Mouse (Mus musculus) CH12.LX (cell line): ENCODE results near the gene Carhsp1. TPM values are rescaled to one million over a fixed set of nuclear protein-coding genes. Genes with fewer than 3 reads are reported as not detected.

Experiments
- DNase-seq: peaks from one replicate; pipeline ENCODE4 v3.0.0-alpha.2; 2013; ENCODE audit errors: extremely low read depth
- H3K27ac ChIP-seq: 2 replicates; pipeline ENCODE4 v1.5.1; 2012; ENCODE audit warnings: low read depth, mild to moderate bottlenecking, control low read depth, moderate library complexity; ENCODE audit not compliant: insufficient read depth
- H3K27me3 ChIP-seq: replicated peaks from 2 replicates; pipeline ENCODE3; 2012; ENCODE audit warnings: inconsistent platforms
- H3K36me3 ChIP-seq, 2 experiments: replicated peaks in 1 of 2; 2 replicates each; pipeline versions ENCODE3 to v1.6.1; 2012; ENCODE audit warnings: inconsistent platforms in 1 of 2, low read length in 1 of 2, mild to moderate bottlenecking in 1 of 2, mixed read lengths in 1 of 2, moderate library complexity in 1 of 2; ENCODE audit not compliant: control insufficient read depth in 1 of 2, insufficient read depth in 1 of 2
- H3K4me1 ChIP-seq, 2 experiments: 2 replicates each; pipeline ENCODE4 v1.6.1; 2012; ENCODE audit warnings: inconsistent platforms in 1 of 2, moderate library complexity in 1 of 2; ENCODE audit not compliant: insufficient read depth in 2 of 2, control insufficient read depth in 1 of 2
- H3K4me2 ChIP-seq: 2 replicates; pipeline ENCODE4 v1.6.1; 2012; ENCODE audit warnings: low read depth, mild to moderate bottlenecking, control low read depth; ENCODE audit not compliant: poor library complexity, insufficient read depth, severe bottlenecking
- H3K4me3 ChIP-seq, 3 experiments: fragments of 150-350 bp in 1 of 3; sonication (generic) in 1 of 3; replicated peaks in 1 of 3; 2 replicates each; pipeline versions ENCODE3 to v1.5.1; 2011 to 2012; ENCODE audit warnings: low read depth in 2 of 3, low read length in 2 of 3, mild to moderate bottlenecking in 2 of 3, moderate library complexity in 2 of 3, control low read depth in 1 of 3, improper control_type of control experiment in 1 of 3, inconsistent platforms in 1 of 3, mixed read lengths in 1 of 3; ENCODE audit not compliant: poor library complexity in 1 of 3
- H3K79me2 ChIP-seq: replicated peaks from 2 replicates; pipeline ENCODE4 v1.6.1; 2012; ENCODE audit warnings: mild to moderate bottlenecking, moderate library complexity; ENCODE audit not compliant: control insufficient read depth, poor library complexity, insufficient read depth, severe bottlenecking; ENCODE audit errors: extremely low read depth
- H3K9ac ChIP-seq: 2 replicates; pipeline ENCODE4 v1.6.1; 2012; ENCODE audit warnings: low read depth, mild to moderate bottlenecking, control low read depth, moderate library complexity; ENCODE audit not compliant: insufficient read depth
- H3K9me3 ChIP-seq: replicated peaks from 2 replicates; pipeline ENCODE3; 2012; ENCODE audit warnings: low read length, inconsistent platforms, mixed read lengths
- CHD1 ChIP-seq: IDR thresholded peaks from 2 replicates; pipeline ENCODE4 v1.6.1; 2012; ENCODE audit warnings: low read depth, low read length, improper control_type of control experiment, inconsistent platforms
- CHD2 ChIP-seq: IDR thresholded peaks from 2 replicates; pipeline ENCODE4 v1.6.1; 2011; ENCODE audit warnings: low read length, improper control_type of control experiment
- CTCF ChIP-seq, 2 experiments: IDR thresholded peaks in 1 of 2; conservative IDR thresholded peaks in 1 of 2; 2 replicates each; pipeline ENCODE4 v1.5.1; 2011 to 2012; ENCODE audit warnings: low read depth in 2 of 2, low read length in 2 of 2, improper control_type of control experiment in 1 of 2, inconsistent platforms in 1 of 2, mild to moderate bottlenecking in 1 of 2, moderate library complexity in 1 of 2
- E2F4 ChIP-seq: IDR thresholded peaks from 2 replicates; pipeline ENCODE4 v1.6.1; 2011; ENCODE audit warnings: low read depth, low read length, improper control_type of control experiment; ENCODE audit not compliant: insufficient replicate concordance
- ELF1 ChIP-seq: IDR thresholded peaks from 2 replicates; pipeline ENCODE4 v1.6.1; 2014; ENCODE audit warnings: low read depth, mild to moderate bottlenecking, inconsistent platforms, low read length, improper control_type of control experiment
- EP300 ChIP-seq: IDR thresholded peaks from 2 replicates; pipeline ENCODE4 v1.6.1; 2011; ENCODE audit warnings: low read length, improper control_type of control experiment
- ETS1 ChIP-seq: conservative IDR thresholded peaks from 2 replicates; pipeline ENCODE4 v1.6.1; 2012; ENCODE audit warnings: low read depth, mild to moderate bottlenecking, inconsistent platforms, low read length, improper control_type of control experiment, moderate library complexity
- MAZ ChIP-seq: IDR thresholded peaks from 2 replicates; pipeline ENCODE4 v1.6.1; 2012; ENCODE audit warnings: low read depth, mild to moderate bottlenecking, inconsistent platforms, low read length, improper control_type of control experiment, moderate library complexity
- NRF1 ChIP-seq: IDR thresholded peaks from 2 replicates; pipeline ENCODE4 v1.6.1; 2014; ENCODE audit warnings: low read depth, mild to moderate bottlenecking, inconsistent platforms, low read length, improper control_type of control experiment, moderate library complexity
- RAD21 ChIP-seq: IDR thresholded peaks from 2 replicates; pipeline ENCODE4 v1.6.1; 2011; ENCODE audit warnings: low read depth, mild to moderate bottlenecking, low read length, improper control_type of control experiment, moderate library complexity
- RCOR1 ChIP-seq: conservative IDR thresholded peaks from 2 replicates; pipeline ENCODE4 v1.6.1; 2012; ENCODE audit warnings: low read depth, mild to moderate bottlenecking, inconsistent platforms, low read length, improper control_type of control experiment
- SIN3A ChIP-seq: IDR thresholded peaks from 2 replicates; pipeline ENCODE4 v1.6.1; 2012; ENCODE audit warnings: low read length, improper control_type of control experiment, inconsistent platforms
- UBTF ChIP-seq: IDR thresholded peaks from 2 replicates; pipeline ENCODE4 v1.6.1; 2012; ENCODE audit warnings: low read depth, mild to moderate bottlenecking, inconsistent platforms, low read length, improper control_type of control experiment, moderate library complexity
- dilution Hi-C: fragments of 300-500 bp; cut with MboI; formaldehyde crosslinking; loops from 2 replicates; pipeline ENCODE4 v1.14.3; 2020; ENCODE audit warnings: low sequenced_read_pairs; ENCODE audit not compliant: extremely low pct_unique_long_range_greater_than_20kb, extremely low pct_ligation_motif_present
- in situ Hi-C: fragments of 300-500 bp; cut with MboI; formaldehyde crosslinking; loops from 3 replicates; pipeline ENCODE4 v1.14.3; 2019; ENCODE audit warnings: low sequenced_read_pairs, low pct_ligation_motif_present, low pct_unique_long_range_greater_than_20kb, mixed read lengths
- polyA plus RNA-seq: library from polyadenylated mRNA; unstranded; fragments of >175 nt; gene quantifications from 2 replicates; pipeline ENCODE4 v1.2.1, GENCODE M21; 2012; ENCODE audit warnings: low read depth; ENCODE audit not compliant: insufficient read length
- total RNA-seq, 2 experiments: library from RNA; depleted of rRNA; stranded (reverse); fragments of 300-350 nt in 1 of 2; fragments of >200 nt in 1 of 2; gene quantifications; 2 replicates each; pipeline ENCODE4 v1.2.3; 2012 to 2014

Carhsp1 gene
- total and polyA plus RNA-seq, 3 experiments, result 26.0 to 29.7 (median 26.2) TPM

DNA sequence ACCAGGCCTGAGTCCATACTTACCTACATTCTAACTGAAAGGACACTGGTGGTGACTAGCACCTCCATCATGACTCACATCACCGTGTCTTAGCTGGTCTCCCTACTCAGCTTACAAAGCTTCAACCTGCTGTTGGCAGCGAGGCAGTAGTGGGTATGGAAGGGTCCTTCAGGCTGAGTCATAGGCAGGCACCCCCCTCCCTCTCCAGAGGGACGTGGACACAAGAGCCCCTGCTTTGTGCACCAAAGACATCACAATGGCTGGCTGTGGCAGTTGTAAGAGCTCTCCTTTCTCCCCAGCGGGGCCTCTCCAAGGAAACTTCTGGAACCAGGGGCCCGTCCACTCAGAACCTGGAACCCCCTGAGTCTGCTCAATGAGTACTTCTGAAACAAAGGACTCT is 8.5 kb upstream of the Carhsp1 start, which contains the start of gene Gm5767:
Gene Gm5767 (plus strand): TSS at position 301 of the 400 bp plus-strand sequence.
- H3K79me2 ChIP-seq, result no peaks in the 10 kb centered on the region
- in situ Hi-C loops (no loop called here), dilution Hi-C loops (no loop called here)
- no peak within 1 kb of the TSS for H3K9ac ChIP-seq
- no peaks in the 10 kb centered on the region for H3K27me3 ChIP-seq
- DNase-seq, result no peak
- peaks cover 0 to 26% of the 10 kb centered on the region in 2 experiments for H3K36me3 ChIP-seq
- no peak within 1 kb of the TSS for H3K27ac ChIP-seq
- H3K9me3 ChIP-seq, result no peaks in the 10 kb centered on the region
- no peak within 1 kb of the TSS for H3K4me2 ChIP-seq
- H3K4me1 ChIP-seq, result no peaks in the 10 kb centered on the region
- no peak within 1 kb of the TSS for H3K4me3 ChIP-seq
- no peak for TF ChIP-seq UBTF
- no peak for TF ChIP-seq MAZ
- no peak for TF ChIP-seq RAD21

DNA sequence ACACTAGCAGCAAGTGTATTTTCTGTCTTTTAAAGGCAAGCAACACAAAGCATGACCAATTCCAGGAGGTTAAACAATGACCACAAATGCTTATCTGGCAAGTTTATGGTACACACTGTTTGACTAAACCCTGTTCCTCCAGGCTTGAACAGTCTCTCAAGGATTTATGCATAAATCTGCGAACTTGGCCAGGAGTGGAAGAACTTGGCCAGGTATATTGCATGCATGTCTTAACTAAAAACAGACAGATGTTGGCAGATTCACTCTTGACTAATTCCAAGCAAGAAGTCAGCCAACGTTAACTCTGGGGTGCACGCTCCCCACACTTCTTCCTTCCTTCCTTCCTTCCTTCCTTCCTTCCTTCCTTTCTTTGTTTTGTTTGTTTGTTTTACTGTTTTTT is 7.8 kb upstream of the Carhsp1 start:
- dilution Hi-C loops (no loop called here), in situ Hi-C loops (loop anchor here (5.0 kb wide), 2 partner anchors 37 to 187 kb away; no protein-coding TSS in a partner anchor)
- TF ChIP-seq ELF1, result no peak
- TF ChIP-seq CTCF (conservative IDR thresholded peaks at IDR 0.05 in 1 of 2, IDR thresholded peaks at IDR 0.05 in 1 of 2; ENCODE audit: low read depth in 2 of 2, low read length in 2 of 2), result no peak
- no peak for TF ChIP-seq MAZ
- TF ChIP-seq ETS1, result no peak
- no peak for TF ChIP-seq E2F4
- no peak for TF ChIP-seq EP300
- no peak for TF ChIP-seq CHD1
- no peak for TF ChIP-seq RAD21
- TF ChIP-seq RCOR1, result no peak
- TF ChIP-seq SIN3A, result no peak
- no peak for TF ChIP-seq CHD2
- no peak for TF ChIP-seq NRF1
- Histone ChIP-seq H3K9me3 (no peaks in the 10 kb centered on the region), H3K36me3 (peaks cover 0 to 20% of the 10 kb centered on the region in 2 experiments), H3K27me3 (peaks cover 1% of the 10 kb centered on the region), H3K27ac (no peak overlapping the region), H3K79me2 (no peaks in the 10 kb centered on the region), H3K4me3 (no peak overlapping the region), H3K9ac (no peak overlapping the region), H3K4me2 (no peak overlapping the region), H3K4me1 (no peaks in the 10 kb centered on the region)
- DNase-seq, result no peak

DNA sequence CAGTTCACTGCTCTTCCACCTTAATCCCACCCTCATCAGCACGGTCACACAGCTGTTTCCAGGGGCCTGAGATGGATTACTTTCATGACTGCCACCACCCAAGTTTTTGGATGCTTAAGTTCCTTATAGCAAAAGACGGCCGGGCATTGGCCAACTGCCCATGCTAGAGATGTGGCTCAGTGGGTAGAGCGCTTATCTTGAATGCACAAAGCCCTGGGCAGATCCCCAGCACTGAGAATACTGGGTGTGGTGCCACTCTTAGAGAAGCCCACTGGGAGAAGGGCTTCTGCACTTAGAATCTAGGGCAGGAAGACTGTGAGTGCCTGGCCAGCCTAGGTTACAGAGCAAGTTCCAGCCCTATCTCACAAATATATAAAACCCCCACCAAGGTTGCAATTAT is 6.7 kb upstream of the Carhsp1 start:
- no peak for DNase-seq
- in situ Hi-C loops, result loop anchor here (5.0 kb wide), 2 partner anchors 36 to 186 kb away; no protein-coding TSS in a partner anchor

More for the DNA sequence above, 6.7 kb upstream of the Carhsp1 start:
- Histone ChIP-seq H3K4me2 (no peak overlapping the region), H3K27ac (no peak overlapping the region), H3K79me2 (no peaks in the 10 kb centered on the region), H3K9ac (no peak overlapping the region), H3K4me3 (no peak overlapping the region), H3K36me3 (peaks cover 0 to 9% of the 10 kb centered on the region in 2 experiments), H3K27me3 (peaks cover 4% of the 10 kb centered on the region), H3K9me3 (no peaks in the 10 kb centered on the region), H3K4me1 (peaks cover 4 to 10% of the 10 kb centered on the region in 2 experiments; a peak in 3 of 4 replicates)
- no peak for TF ChIP-seq RAD21
- dilution Hi-C loops, result no loop called here
